Mouse (Mus musculus) gastrocnemius, postnatal 36 days (tissue): ENCODE results near the gene Pced1a. TPM values are rescaled to one million over a fixed set of nuclear protein-coding genes. Genes with fewer than 3 reads are reported as not detected.
A peak's percentile ranks its signal among the peaks of the same experiment; 100 is the strongest.

Experiments
- DNase-seq, 2 experiments: peaks; one replicate each; pipeline ENCODE4 v3.0.0; 2022
- intact Hi-C: fragments of 180-260 bp; cut with DNase I; formaldehyde crosslinking; loops from one replicate; pipeline ENCODE4 v1.15.1; 2025
- total RNA-seq, 2 experiments: library from RNA; stranded (reverse); gene quantifications; 2 replicates each; pipeline ENCODE4 v1.2.3; 2021

Gene Pced1a
- total RNA-seq, 2 experiments from 2014 or later = 2.8 to 4.0 TPM

DNA sequence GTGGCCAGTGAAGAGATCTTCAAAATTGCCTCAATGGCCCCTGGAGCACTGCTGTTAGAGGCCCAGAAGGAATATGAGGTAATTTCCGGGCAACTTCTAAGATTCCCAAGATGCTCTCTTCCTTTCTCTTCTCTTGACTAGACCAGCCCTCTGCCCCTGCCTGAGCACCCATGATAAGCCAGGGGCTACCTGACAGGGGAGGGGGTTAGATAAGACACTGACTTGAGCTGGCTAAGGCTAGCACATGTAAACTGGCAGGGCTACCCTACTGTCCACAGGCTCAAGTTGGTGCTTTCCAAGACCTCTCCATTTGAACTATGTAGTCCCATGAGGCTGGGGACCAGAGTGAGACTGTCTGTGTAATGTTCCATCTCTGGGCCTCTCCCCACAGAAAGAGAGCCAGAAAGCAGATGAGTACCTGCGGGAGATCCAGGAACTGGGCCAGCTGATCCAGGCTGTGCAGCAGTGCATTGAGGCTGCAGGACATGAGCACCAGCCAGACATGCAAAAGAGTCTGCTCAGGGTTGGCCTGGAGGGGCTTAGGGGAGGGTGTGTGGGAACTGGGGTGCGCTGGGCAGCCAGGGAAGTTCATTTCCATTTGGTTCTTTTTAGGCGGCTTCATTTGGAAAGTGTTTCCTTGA, 15.5 kb upstream of the Pced1a start:
- intact Hi-C loops = no loop called here

DNA sequence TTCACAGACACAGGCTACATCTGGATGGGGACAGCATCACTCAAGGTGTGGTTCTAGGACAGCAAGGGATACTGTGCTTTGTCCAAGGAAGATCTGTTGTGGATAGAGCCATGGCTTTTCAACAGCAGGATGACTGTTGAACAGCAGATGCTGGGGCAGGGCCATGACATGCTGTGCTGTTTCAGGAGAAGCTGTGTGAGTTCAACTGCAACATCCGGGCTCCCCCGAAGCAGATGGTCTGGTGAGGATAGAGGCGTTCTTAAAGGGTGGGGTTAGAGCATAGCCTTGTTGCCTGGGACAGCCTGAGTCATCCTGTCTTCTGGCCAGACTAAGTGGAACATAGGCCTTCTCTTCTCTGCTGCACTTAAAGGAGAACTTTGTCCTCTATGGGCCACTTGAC, 14.4 kb upstream of the Pced1a start:
- intact Hi-C loops = no loop called here
- DNase-seq = no peak

More for the DNA sequence above, 15.5 kb upstream of the Pced1a start:
- no peak for DNase-seq

DNA sequence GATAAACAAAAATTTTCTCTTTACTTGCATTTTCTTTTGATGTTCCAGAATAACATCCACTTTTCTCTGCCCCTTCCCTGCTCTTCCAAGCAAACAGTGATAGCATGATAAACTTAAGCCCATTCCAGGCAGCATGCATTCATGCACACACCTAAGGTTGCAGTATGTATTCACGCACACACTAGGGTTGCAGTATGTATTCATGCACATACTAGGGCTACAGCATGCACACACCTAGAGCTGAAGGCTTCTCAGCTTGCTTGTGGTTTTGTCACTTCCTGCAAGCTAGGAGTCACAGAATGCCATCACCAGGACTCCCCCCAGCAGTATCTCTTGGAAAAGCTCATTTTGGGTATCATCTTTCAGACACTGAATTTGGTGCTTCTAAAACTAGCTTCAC, 12.3 kb upstream of the Pced1a start:
- no peak for DNase-seq
- intact Hi-C loops = no loop called here

DNA sequence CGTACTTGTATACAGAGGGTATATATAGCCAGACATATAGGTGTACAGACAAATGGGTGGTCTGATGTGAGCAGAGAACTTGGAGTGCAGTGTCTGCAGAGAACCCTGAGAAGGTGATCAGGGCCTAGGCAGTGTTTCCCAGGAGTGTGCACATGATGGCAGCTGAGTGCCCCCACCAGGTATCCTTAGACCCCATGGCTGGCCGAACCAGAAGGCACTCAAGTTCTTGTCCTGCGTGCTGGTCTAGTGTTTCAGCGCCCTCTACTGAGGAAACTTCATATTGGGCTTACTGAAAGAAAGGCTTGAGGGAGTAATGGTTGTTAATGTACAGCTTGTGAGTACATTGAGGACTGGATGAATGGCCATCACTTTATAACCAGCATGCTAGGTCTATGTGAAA, 8.7 kb upstream of the Pced1a start:
- intact Hi-C loops = no loop called here
- no peak for DNase-seq

DNA sequence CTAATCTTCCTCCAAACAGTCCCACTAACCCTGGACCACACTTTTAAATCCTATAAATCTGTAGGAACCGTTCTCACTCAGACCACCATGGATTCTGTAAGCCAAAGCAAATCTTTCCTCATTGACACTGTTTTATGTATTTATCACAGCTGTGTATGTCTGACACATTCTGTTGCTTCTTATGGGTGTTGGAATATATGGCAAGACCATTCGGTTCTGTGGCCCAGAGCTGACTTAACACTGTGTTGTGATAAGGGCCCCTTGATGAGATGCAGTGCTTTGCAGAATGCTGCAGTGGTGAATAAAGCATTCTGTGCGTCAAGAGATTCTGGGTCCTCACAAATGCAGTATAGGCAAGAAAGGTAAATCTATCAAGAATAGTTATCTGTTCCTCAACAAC, 7.7 kb upstream of the Pced1a start:
- no peak for DNase-seq
- intact Hi-C loops = no loop called here

DNA sequence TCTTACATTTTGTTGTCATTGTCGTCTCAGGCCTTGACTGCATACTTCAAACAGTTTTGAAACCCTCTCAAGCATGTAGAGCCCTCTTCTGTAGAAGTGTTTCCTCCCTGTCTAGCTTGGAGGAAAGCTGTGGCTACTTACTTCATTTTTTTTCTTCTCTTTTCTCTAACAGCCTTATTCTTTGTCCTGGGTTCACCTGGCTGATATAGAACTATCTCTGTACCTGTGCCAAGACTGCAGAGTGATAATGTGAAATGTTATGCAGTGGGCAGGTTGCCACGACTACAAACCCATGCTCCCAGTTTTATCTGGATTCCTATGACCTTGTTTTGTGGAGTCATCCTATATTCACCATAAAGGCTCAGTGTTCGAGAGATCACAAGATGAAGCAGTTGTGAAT, 6.0 kb upstream of the Pced1a start:
- no peak for DNase-seq
- intact Hi-C loops = no loop called here

DNA sequence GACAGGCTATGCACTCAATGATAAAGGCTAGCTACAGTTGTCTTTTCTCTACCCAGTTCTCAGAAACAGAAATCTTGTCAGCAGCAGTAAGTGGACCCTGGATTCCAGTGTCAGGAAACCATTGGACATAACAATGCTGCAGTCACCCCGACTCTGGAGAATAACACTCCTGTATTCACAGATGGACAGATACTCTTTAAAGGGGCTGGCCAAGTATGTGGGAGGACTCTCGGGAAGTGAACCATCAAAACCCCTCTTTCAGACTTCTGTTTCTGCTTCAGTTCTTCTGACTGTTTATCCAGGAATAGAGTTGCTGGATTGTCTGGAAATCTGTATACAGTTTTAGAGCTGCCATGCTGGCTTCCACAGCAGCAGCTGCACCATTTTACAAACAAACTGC, 5.3 kb upstream of the Pced1a start:
- no peak for DNase-seq
- intact Hi-C loops = no loop called here

DNA sequence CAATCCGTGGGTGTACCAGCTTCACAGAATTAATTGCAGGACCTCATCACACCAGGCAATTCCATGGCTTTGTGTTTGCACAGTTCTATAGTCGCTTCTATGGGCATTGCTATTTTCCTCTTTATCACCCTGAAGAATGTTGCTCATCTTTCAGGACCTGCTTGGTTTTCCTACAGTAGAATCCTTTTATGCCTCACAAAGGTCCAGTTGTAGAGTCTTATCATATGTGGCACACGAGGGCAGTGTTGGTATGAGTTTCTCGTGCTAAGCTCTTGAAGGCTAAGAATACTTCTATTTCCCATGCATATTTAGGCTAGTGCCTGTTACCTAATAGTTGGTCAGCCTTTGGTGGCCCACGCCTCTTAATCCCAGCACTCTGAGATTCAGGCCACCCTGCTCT, 611 bp upstream of the Pced1a start:
- intact Hi-C loops = no loop called here
- DNase-seq = no peak

DNA sequence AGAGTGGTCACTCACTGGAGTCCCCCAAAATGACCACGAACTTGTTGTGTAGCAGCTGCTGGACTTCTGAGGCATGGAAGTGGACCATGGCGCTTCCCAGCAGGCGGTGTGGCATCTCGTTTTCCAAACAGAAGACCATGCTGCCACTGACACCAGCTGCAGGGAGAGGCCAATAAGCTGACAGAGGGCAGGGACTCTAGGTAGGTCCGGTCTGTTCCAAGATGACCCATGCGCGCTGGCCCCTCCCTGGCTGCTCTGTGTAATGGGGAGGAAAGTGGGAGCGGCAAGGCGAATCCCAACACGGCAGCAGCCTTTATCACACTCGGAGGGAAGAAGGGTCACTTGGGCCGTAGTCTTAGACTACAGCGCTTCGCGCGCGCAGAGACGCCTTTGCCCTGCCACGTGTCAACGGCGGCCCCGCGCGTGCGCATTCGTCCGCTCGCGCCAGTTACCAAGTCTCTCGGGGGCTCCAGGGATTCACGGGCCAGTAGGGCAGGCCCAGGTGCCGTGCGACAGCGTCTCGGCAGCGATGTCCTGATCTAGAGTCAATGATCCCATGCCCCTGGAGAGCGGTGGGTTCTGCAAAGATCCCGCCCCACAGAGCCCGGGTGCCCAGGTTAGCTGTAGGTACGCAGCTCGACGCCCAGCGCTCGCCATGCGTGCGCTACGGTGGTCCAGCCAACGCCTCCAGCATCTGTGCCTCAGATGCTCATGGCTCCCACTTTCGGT, 940 bp downstream of the Pced1a start:
- intact Hi-C loops = no loop called here
- DNase-seq = peak; percentile 58 to 76

DNA sequence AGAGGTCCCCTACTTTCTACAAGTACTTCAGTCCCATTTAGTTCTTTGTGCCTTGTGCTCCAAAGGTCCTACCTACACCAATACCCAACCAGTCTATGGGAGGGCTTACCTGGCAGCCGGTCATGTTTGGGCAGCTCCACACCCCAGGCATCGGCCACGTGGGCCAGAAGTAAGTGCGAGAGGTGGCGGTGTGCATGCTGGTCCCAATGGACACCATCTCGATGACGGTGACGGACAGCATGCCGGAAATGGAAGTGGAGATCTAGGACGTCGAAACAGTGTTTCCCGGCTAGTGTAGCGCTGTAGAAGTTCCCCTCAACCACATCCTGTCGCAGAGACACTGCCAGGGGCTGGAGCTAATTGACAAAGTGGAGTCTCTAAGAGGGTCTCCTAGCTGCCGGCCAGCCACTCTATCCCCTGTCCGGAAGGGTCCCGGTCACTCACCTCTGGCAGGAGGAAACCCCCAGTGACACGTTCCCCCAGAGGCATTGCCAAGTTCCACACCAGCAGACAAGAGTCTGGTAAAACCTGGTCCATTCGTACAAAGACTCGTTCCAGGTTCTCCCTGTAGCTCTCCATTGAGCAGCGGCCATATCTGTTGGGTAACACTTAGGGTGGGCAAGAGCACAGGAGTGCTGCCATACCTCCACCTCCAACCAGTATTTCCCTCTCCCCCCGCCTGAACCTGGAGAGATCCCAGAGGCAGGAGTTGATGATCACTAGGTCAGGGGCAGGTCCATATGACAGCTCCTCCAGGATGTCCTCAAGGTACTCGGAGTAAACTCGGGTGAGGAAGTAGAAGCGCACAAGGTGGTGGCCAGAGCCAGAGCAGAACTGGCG, 2.5 kb downstream of the Pced1a start:
- intact Hi-C loops = no loop called here
- DNase-seq = no peak

DNA sequence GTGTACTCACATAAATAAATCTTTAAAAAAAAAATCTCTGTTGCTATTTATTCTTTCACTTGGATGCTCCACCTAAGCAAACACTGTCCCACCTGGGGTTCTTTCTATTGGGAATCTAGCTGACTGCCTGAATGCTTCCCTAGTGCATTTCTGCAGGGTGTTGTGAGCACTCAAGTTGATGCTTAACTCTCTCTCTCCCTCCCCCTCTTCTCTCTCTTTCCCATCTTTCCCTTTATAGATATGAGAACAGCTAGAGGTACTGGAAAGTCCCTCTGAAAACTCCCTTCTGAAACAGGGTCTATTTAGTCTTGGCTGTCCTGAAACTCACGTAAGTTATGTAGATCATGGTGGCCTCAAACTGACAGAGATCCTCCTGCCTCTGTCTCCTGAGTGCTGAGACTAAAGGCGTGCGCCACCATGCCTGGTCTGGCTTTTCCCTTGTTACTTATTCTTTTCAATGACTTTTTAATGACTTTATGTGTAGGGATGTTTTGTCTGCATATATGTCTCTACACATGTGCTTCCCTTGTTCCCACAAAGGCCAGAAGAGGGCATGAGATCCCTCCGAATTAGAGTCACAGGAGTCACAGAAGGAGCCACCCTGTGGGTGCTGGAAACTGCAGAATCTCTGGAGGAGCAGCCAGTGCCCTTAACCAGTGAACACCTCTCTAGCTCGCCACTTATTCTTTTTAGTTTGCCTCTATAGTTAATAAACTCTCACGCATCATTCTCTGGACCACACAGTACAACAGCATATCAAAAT, 10.2 kb downstream of the Pced1a start:
- no peak for DNase-seq
- intact Hi-C loops = no loop called here

DNA sequence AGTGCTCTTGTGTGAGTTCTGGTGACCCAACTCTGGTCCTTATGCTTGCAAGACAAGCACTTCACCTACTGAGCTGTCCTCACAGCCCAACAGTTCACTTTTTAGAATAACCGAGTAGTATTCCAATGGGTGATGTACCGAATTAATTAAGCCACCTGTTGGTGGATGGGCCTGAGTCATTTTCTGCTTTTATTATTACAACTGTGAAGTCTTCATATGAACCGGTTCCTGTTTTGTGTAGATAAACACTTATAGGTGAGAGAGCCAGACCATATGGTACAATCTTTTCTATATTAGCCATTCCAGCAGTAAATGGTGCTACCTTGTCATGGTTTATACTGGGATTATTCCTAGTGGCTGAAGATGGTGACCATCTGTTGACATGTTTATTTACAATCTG, 11.7 kb downstream of the Pced1a start:
- intact Hi-C loops = no loop called here
- DNase-seq = no peak

DNA sequence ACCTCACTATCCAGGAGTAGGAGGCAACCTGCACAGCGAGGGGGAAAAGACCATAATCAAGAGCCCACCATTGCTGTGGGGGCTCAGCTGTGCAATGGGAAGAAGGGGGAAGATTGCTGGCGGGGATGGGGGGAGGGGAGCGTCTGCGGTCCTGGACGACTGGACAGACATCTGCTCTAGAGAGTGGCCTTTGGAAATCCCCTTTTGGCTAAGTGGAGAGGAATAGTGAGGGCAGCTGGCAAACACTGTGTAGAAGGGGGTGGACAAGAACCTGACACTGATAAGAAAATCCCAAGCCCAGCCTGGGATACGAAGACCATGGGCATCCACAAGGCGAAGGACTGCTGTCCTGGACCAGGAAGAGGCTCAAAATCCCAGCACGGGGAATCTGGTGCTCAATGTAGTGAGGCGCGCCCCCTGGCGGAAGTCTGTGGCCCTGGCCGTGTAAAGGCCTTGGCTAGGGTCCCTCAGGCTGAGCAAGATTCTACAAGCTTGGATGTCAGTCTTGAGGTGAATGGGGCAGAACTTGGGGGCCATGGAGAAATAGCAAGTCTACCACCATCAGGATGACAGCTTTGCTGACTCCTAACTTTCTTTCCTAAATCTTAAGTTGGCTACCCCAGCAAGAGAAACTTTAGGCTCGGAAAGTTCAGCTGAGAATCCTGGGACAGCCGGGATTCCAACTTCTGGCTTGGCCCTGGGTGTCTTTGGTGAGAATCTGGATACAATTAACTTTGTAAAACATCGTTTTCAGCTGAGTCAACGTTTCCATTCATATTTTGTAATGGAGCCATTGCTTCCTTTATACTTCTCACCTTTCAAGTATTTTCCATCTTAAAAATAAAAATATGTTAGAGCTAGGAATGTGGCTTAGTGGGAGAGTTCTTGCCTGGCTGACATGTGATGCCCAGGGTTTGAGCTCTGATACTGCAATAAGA, 12.7 kb downstream of the Pced1a start:
- peak; percentile 80 to 81 for DNase-seq
- intact Hi-C loops = loop anchor here (2.0 kb wide), 1 partner anchor 117 kb away; the partner anchor contains the start of gene Ebf4

DNA sequence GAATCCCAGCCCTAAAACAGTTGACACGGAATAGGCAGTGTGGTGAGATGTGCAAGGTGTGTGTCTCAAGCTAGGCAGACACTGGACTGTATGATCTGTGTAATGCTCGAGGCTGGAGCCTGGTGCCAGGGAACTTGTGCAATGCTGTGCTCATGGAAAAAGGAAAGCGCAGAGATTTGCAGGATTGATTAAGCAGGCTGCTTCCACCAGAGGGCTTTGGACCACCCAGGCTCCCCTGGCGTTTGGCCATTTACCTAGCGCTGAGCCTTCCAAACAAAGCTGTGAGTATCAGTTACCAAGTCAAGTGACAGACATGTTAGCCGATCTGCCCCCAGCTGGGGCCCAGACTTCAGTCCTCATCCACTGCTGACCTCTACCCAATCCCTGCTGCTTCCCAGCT, 16.3 kb downstream of the Pced1a start:
- intact Hi-C loops = no loop called here
- no peak for DNase-seq

DNA sequence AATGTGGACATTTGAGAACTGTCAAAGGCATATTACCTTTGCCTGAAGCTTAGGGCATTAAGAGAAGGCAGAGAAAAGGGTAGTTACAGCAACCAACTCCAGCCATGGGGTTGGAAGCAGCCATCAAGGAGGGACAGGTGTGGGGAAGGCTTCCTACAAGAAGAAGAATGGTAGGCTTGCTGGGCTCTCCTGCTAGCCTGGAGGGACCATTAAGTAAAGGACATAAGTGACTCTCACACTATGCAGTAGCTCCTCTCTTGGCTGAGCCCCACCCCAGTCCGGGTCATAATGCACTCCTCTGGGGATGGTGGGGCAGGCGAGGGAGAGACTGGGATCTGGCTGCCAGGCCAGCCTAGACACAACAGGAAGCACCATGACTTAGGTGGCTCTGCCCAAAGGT, 18.3 kb downstream of the Pced1a start, which contains the start of gene Tmem239:
Tmem239 (plus strand) TSS at position 301 of the 400 bp plus-strand sequence.
- no peak for DNase-seq
- intact Hi-C loops = no loop called here

DNA sequence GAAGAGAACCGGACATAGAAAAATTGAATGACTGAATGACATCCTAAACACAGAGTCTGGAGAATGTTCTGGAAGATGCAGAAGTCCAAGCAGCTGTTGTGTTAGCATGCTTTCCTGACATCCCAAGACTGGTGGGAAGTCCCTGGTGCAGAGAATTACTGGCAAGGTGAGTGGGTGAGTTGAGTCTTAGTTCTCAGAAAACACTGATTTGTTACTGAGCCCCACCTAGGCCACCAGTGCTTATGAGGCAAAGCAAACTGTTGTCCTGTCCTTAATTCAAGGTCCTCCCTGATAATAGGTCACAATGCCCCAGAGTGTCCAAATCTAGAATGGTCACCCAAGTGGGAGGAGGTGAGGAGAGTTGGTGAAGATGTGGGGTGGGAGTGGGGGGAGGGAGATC, 19.6 kb downstream of the Pced1a start, which contains the start of the genes Gm28372 and 1700020A23Rik:
Gm28372 (plus strand) TSS at position 301 of the 400 bp plus-strand sequence.
1700020A23Rik (plus strand) TSS at position 321 of the 400 bp plus-strand sequence.
- DNase-seq = no peak
- intact Hi-C loops = no loop called here

DNA sequence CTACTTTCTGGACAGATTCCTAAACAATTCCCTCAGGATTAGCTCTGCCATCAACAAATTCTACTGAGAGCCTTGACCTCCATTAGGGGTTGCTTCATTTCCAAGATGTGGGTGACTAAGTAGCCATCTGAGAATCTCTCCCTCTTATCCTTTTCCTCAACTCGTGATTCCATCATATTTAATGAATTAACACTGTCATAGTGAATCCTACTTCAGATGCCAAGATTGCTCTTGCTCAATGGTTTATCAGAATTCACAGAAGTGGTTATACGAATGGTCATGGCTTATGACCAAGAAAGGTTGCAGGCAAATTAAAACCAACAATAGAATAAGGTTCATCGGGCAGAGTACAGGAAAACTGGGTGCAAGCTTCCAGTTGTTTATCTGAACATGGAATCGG, 22.6 kb downstream of the Pced1a start:
- DNase-seq = no peak
- intact Hi-C loops = no loop called here

DNA sequence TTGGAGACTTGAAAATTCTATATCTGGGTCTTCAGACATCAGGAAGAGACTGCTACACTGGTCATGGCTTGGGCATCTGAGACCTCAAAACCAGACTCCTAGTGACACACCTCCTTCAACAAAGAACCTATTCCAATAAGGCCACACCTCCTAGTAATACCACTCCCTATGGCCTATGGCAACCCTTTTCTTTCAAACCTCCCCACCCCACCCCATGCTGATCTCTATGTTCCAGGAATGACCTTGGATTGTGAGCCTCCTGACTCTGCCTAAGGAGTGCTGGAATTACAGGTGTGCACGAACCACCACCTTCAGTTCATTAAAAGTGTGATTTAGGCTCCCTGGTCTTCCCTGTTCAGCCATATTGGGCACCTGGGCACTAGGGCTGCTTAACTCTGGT, 24.5 kb downstream of the Pced1a start:
- DNase-seq = no peak
- intact Hi-C loops = no loop called here

DNA sequence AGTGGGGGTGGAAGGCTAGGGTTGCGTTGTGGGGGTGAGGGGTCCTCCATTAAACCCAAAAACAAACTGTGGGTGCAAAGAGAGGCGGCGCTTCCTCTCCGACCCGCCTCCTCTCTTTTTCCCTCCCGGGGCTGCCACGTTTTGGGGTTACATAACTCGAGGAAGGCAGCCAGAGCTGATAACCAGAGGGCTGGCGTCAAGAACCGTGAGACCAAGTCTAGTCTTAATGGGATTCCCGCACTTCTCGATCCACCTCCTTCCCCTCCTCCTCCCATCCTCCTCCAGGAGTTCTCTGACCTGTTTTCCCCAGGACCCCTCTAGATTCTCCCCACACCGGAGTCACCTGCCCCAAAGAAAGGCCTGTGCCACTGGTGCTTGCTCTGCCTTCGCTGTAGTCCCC, 26.4 kb downstream of the Pced1a start:
- DNase-seq = peak in 1 of 2 experiments; percentile 29
- intact Hi-C loops = no loop called here
